Mouse (Mus musculus) right cerebral cortex, postnatal 36 days (tissue): ENCODE results near the gene Rac3.
"Not testable (repeated sequence)": the region's sequence is repeated elsewhere in the genome, so short reads cannot be mapped to it uniquely, and the experiment has no call there.

Experiments
- DNase-seq, 2 experiments: peaks; one replicate each; pipeline ENCODE4 v3.0.0; 2022; ENCODE audit warnings: low spot score in 2 of 2, mixed read lengths in 1 of 2

The Rac3 gene

DNA sequence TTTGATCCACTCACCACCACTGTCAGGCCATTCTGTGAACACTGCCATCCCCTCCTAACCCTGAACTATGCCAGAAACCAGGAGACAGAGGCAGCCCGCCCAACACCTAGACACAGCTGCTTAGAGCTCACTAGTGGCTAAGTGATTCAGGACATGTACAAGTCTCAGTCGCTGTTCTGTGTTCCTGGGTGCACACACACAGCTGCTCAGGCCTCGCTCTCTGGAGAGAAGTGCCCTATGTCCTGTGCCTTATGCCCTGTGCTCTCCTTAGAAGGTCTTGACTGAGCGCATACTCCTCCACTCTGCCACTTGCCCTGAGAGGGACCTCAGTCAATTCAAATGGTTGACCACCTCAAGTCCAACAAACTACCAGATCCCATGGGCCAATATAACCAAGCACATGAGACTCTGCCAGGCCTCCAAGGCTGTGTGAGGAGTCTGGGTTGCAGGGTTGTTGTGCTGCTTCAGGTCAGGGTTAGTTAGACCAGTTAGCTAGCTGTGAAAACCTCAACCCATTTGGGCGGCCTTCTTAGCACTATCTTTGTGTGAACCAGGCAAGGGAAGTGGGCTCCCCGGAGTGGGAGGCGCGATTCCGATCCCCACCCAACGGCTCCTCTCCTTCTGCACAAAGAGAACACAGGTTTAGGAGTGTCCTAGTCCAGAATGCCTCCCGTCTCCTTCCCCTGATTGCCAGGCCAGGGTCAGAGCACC lies 7.4 kb downstream of the Rac3 start:
- DNase-seq: no peak

DNA sequence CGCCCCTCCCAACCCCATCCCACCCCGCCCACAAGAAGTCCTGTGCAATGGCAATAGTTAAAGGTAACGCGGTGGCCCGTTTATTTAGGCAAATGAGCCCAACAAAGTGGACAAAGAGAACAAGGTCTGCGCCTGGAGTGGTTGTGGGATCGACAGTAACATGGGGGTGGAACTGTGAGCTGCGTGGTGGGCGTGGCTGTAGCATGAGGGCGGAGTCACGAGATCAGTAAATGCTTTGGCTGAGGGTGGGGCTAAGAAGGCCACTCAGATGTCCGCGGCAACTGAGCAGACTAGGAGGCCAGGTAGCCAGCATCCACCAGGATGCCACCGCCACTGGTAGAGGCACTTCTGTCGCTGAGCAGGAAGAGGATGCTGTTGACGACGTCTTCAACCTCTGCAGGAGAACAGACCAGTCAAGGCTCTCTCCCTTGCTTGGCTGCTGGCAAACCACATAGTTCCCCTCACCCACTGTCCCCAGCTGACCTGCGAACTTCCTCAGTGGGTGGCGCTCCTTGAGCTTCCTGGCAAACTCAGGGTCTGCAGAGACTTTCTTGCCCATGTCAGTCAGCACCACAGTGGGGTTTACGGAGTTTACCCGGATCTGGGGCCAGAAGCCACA lies 8.3 kb downstream of the Rac3 start:
- DNase-seq: not testable (repeated sequence)

DNA sequence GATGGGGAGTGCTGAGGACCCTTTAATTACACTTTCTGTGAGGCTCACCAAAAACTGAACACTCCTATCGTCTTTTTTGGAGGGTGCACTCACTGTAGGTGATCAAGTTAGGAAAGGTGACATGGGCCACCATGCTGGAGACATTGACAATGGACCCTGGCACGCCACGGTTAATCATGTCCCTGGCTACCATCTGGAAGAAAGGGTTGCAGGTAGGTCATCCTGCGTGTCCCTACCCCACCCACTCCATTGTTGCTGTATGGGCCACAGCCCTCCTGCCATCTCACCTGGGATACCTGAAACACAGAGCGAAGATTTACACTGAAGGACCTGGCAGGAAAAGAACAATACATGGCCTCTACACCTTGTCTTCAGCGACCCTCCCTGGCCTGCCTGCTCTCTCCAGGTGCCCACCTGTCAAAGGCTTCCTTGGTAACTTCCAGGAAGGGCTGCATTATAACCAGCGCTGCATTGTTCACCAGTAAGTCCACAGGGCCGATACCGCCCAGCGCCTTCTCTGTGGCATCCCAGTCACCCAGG lies 9.1 kb downstream of the Rac3 start:
- no peak for DNase-seq

DNA sequence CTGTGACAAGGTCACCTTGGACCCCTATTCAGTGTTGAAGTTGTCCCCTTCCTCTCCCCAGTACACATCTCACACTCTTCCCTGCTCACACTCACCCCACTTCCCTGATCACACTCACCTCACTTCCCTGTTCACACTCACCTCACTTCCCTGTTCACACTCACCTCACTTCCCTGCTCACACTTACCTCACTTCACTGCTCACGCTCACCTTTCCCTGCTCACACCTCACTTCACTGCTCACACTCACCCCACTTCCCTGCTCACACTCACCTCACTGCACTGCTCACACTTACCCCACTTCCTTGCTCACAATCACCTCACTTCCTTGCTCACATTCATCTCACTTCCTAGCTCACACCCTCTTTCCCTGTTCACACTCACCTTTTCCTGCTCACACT lies 10.1 kb downstream of the Rac3 start:
- no peak for DNase-seq

DNA sequence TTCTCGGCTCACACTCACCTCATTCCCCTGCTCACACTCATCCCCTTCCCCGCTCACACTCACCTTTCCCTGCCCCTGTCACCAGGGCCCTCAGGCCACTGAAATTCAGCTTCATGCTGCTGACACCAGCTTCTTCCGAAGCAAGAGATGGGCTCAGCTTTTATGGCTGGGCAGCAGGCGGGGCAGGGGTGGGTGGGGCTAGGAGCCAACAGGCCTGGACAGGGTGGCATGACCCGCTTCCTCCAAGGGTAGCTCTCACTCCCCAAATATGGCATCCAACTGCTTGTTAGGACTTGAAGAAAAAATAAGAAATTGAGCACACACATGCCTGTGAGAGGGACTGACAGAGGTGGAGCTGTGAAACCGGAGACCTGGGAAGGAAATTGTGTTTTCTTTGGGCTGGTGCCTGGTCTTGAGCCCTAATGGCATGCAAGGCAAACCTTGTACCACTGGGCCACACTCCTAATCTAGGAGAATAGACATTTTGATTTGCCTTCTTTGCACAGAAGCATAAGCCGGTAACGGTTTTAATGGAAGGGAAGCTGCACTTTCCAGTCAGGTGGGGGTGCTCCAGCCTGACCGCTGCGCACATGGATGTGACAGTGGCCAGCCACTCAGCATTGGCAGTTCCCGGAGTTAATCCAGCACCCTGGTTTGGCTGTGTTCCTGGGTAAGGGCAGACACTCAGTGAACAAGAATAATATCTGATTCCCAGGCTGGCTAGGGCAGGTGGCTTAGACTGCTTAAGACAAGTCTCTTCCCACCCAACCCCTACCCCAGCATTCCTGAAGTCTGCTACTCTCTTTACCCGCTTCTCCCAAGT lies 10.8 kb downstream of the Rac3 start, which contains the start of gene Cbr2:
Gene Cbr2 (minus strand): TSS at position 257 of the 823 bp plus-strand sequence.
- no peak for DNase-seq

DNA sequence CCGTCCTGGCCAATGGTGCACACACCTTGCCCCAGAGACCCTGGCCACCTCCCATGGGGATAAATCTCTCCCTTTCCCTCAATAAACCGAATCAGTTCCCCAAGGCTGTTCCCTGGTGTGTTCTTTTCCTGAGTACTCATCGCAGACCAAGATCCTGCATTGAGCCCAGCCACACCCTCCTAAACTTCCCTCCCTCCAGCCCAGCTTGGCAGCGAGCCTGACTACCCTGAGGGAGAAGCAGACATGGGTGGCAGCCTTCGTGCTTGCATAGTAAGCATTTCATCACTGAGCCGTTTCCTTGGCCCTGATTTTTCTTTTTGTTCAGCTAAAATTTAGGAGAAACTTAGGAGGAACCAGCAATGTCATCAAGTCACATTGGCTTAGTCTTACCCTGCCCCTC lies 12.3 kb downstream of the Rac3 start:
- DNase-seq: no peak

DNA sequence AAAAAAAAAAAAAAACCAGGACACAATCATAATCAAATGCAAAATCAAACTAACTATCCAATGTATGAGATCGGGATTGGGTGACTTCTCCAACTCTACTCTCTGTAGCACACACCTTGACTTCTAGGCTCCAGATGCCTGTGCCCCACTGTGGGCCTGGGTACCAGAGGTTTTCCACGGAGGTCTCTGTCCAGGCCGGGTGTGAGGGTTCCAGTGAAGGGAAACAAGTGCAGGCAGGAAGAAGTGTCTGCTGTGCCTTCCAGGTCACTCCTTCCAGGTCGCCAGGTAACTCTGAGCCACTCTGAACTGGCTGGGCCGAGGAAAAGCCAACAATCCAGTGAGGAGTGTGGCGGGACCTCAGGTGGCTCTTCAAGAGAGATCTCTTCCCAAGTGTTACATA lies 15.2 kb downstream of the Rac3 start:
- DNase-seq: no peak

DNA sequence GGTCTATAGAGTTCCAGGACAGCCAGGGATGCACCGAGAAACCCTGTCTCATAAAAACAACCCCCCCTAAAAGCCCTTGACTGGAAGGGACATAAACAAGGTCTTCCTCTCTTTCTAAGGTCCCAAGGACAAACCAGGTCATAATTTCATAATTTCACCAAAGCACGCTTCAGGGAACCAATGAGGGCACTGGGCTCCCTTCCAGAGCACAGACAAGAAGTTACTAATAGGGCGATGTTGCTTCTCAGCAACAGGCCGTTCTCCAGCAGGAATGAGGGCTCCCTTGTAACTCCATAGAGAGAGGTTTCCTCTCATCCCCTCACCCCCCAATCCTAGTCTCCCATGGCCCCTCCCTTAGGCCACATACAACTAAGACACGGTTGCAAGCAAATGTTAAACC lies 19.7 kb downstream of the Rac3 start:
- no peak for DNase-seq

DNA sequence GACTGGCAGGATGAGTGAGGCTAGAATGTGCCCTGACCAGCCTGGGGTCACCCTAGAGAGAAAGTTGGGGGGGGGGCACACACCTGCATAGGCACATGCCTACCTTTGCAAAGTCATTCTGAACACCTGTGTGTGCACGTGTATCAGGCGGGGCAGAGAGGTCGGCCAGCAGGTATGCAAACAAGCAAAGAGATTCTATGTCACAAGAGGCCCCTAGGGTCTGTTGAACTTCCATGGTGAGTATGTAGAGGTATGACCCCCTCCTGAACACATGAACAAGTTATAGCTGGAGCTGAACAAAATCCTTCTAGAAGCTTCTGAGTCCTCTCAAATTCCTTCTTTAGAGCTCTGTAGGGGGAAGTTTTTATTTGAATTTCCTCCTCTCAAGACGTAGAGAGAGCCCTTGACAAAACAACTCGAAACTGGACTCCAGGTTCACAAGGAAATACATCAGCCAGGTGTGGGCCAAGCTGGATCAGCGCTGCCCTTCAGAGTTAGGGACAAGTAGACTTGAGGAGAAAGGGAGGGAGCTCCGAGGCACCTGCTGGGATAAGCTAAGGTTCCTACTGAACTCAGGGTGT lies 22.9 kb downstream of the Rac3 start:
- DNase-seq: no peak

DNA sequence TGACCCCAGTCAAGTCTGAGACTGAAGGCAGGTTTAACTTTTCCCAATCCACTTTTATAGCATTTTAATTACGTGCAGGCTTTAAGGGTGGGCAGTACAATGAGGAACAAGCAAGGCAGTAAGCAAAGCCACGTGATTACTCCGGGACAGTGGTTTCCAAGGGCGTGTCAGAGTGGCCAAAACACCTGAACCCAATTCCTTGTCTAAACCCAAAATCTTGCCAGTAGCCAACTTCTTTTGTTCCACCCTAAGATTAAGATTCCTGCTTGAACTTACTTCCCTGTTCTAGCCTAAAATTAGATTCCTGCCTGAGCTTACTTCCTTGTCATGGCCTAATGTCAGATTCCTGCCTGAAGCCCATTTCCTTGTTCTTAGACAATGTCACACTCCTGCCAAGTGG lies 26.7 kb downstream of the Rac3 start:
- DNase-seq: no peak

DNA sequence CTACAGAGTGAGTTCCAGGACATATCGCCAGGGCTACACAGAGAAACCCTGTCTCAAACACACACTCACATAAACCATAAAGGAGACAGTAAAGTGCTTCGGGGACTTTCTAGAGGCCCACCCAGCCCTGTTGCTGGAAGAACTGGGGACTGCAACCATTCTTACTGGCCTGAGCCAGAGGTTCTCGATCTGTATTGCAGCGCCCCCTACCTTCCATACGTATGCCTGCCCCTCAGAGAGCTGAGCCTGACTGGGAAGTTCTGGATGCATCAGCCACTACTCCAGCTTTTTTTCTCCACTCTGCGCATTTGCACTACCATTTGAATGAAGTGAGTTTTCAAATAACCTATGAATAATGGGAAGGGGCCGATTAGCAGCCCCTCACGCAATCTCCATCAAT lies 28.2 kb downstream of the Rac3 start:
- DNase-seq: no peak

DNA sequence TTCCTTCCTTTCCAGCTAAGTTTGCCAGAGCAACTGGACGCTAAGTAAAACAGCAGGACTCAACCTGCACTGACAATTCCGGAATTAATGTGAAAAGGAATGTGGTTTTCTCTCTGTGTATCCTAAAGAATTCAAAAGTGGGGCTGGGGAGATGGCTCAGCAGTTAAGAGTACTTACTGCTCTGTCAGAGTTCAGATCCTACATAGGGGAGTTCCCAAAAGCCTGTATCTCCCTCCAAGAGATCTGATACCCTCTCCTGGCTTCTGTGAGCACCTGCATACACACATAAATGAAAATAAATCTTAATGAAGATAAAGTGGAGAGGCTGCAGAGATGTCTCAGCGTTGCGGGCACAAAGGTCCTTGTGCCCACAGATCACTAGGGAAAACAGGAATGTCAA lies 30.3 kb downstream of the Rac3 start:
- DNase-seq: no peak

DNA sequence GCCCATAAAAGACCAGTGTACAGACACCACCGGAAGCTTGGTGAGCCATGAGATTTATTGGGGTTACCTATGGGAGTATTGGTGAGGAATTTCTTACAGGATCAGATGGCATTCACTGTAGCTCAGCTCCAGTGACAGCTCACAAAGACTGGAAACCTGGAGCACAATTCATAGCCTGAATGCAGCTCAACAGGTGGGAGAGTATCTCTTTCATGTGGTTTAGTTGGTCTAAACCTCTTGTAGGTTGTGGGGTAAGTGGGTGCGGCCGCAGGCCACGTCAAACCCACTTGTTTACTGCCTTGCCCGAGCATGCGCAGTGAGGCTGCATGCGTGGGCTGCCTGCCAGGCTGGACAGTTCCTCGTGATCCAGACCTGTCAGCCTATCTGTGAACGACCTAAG lies 39.0 kb downstream of the Rac3 start:
- no peak for DNase-seq

DNA sequence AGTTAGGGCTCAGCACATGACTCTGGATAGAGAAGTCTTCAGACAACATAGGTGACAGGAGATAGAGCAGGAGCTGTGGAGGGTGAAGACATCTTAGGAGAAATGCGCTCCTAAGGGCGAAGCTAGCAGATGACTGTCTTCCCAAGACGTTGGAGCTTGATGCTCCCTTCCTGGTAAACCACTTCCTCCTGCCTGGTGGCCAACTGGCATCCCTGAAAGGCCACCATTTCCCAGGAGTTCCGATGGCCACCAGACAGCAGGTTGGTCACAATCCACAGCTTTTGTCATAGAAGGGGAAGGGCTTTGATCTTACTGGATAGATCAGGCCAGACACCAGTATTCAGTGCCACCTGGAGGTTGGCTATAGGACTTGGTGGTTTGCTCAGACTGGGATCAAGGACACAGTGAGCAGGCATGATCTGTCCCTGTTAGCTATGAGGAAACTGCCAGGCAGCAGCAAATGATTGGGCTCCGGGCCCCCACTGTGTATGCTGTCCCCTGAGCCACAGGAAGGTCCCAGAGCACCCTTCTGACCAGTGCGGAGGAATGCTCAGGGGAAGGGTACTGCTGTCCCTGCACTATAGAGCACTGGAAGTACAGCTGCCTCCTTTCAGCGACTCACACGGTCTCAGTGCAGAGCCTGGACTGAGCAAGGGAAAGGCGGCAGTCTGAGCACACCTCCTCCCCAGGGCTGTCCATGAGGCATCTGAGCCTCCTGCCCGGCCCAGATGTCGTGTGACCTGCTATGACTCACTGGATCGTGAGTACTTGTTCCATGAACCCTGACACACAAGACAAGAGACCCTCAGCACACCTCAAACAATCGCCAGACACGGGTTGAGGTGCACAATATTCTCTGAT lies 40.8 kb downstream of the Rac3 start:
- DNase-seq: no peak

DNA sequence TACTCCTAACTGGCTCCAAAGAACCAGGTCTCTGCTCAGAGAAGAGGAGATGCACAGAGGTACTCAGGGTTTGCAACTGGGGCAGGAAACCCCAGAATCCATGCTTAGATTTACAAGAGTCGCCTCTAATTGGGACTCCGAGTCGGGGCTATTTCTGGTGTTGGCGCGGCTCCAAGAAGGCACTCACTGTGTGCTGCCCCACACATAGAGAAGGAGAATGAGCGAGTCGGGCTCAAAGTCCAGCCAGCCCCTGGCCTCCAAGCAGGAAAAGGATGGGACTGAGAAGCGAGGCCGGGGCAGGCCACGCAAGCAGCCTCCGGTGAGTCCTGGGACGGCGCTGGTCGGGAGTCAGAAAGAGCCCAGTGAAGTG lies 41.4 kb downstream of the Rac3 start, which contains the start of gene Hmga1b:
Gene Hmga1b (plus strand): TSS at position 123 of the 370 bp plus-strand sequence.
- not testable (repeated sequence) for DNase-seq

DNA sequence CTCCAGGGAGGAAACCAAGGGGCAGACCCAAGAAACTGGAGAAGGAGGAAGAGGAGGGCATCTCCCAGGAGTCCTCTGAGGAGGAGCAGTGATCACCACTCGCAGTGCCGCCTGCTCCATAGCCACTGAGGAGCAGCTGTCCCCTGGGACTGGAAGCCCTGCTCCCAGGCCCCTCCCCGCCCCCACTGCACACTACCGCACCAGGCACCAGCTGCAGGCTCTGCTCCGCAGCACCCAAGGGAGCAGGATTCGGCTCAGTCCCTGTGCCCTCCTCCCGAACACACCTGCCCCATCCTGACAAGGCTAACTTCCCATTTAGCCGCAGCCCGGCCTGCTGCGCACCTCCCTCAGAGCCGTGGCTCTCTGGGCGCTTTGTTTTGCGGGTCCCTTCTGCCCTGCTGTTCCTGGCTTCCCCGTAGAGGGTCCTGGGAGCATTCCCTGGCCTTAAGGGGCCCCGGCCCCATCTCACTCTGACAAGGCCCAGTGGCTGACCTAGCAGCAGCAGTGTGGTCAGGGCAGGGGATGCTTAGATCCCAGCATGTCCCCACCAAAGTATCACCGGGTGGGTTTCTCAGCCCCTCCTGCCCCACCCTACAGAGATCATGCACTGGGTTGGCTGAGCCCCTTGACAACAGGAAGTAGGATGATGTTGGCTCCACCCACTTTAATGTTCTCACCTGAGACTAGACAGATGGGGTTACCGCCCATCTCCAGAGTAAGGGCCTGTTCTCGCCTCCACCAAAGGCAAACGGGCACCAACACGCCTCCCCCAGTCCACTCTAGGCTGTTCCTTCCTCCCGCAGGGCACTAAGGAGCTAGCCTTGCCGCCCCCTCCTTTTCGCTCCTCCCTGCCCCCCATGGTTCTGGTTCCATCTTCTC lies 42.1 kb downstream of the Rac3 start:
- not testable (repeated sequence) for DNase-seq

DNA sequence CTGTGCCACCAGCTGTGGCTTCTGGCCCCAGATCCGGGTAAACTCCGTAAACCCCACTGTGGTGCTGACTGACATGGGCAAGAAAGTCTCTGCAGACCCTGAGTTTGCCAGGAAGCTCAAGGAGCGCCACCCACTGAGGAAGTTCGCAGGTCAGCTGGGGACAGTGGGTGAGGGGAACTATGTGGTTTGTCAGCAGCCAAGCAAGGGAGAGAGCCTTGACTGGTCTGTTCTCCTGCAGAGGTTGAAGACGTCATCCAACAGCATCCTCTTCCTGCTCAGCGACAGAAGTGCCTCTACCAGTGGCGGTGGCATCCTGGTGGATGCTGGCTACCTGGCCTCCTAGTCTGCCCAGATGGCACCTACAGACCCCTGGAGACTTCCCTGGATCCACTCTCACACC lies 45.8 kb downstream of the Rac3 start:
- not testable (repeated sequence) for DNase-seq

DNA sequence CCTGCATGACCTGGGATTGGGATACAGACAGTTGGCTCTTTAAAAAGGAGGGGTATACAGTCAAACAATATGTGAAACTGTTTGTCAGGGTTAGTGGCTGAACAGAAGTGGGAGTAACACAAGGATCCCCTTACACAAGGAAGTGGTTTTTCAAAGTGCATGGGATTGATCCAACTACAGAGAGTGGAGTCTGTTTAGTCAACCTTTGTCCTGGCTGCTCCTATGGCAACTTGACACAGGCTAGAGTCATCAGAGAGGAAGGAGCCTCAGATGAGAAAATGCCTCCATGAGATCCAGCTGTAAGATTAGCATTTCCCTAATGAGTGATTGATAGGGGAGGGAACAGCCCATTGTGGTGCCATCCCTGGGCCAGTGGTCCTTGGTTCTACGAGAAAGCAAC lies 46.9 kb downstream of the Rac3 start:
- no peak for DNase-seq

DNA sequence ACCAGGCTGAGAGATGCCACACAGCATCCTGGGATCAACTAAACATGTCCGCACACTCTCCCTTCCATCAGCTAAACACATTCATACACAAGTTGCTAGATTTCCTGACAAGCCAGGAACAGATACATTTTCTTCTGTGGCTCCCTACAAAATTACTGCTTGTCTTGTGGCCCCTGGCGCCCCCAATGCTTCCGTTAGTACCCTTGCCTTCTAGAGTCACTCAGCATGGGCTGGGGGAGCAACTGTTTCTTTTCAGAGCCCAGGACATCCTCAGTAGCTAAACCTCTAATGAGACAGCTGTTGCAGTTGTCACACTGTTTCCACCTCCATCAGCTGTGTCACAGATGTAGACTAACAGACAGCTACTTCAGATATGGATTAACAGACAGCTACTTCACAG lies 51.5 kb downstream of the Rac3 start:
- no peak for DNase-seq
